Mouse (Mus musculus): ENCODE measurements at regions not wholly inside any gene's neighbourhood (a gene's known extent, or its start where the extent isn't known, plus 50 kb on each side); places are given as distances from the start of the nearest gene placed in this dataset.
A peak's percentile ranks its signal among the peaks of the same experiment; 100 is the strongest.
"Not testable (repeated sequence)": the region's sequence is repeated elsewhere in the genome, so short reads cannot be mapped to it uniquely, and the experiment has no call there.

GRCm38 (mm10) chrX:170809909-170810308, 137.5 kb downstream of the Asmt start:
- H3K4me1 ChIP-seq (ENCODE audit: control insufficient read depth); H3K27me3 ChIP-seq (ENCODE audit: control insufficient read depth); H3K4me3 ChIP-seq (replicated peaks); H3K36me3 ChIP-seq (ENCODE audit: control insufficient read depth): not testable (repeated sequence)
- peaks cover 16% of the 10 kb centered on the region for H3K9me3 ChIP-seq (ENCODE audit: control insufficient read depth, low read length)

DNA sequence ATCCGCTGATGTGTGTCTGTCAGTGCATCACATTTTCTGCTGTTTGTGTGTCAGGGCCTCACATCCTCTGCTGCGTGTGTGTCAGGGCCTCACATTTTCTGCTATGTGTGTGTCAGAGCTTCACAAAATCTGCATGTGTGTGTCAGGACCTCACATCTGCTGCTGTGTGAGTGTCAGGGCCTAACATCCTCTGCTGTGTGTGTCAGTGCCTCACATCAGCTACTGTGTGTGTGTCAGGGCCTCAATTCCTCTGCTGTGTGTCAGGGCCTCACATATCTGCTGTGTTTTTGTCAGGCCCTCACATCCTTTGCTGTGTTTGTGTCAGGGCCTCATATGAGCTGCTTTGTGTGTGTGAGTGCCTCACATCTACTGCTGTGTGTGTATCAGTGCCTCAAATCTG, 142.9 kb downstream of the Asmt start:
- Histone ChIP-seq H3K4me3 (replicated peaks) (no peak overlapping the region), H3K27me3 (ENCODE audit: control insufficient read depth) (no peaks in the 10 kb centered on the region; the same call in 1 of the 2 replicates), H3K9me3 (ENCODE audit: control insufficient read depth, low read length) (peaks cover 33% of the 10 kb centered on the region), H3K36me3 (ENCODE audit: control insufficient read depth) (no peaks in the 10 kb centered on the region), H3K4me1 (ENCODE audit: control insufficient read depth) (no peaks in the 10 kb centered on the region)
- 0 out of 3 replicates have a peak, but pooled peaks have one; percentile 34 for TF ChIP-seq TAL1 (IDR thresholded peaks at IDR 0.05; ENCODE audit: low read length)
- TF ChIP-seq GATA1 (IDR thresholded peaks at IDR 0.05; ENCODE audit: low read length), result no peak

DNA sequence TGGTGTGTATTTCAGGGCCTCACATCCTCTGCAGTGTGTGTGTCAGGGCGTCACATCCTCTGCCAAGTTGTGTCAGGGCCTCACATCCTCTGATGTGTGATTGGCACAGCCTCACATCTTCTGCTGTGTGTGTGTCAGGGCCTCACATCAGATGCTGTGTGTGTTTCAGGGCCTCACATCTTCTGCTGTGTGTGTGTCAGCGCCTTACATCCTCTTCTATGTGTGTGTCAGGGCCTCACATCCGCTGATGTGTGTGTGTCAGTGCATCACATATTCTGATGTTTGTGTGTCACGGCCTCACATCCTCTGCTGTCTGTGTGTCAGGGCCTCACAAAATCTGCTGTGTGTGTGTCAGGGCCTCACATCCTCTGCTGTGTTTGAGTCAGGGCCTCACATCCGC, 168.7 kb downstream of the Asmt start:
- H3K36me3 ChIP-seq (ENCODE audit: control insufficient read depth); H3K27me3 ChIP-seq (ENCODE audit: control insufficient read depth); H3K4me3 ChIP-seq (replicated peaks); H3K4me1 ChIP-seq (ENCODE audit: control insufficient read depth): not testable (repeated sequence)
- peaks cover 23% of the 10 kb centered on the region for H3K9me3 ChIP-seq (ENCODE audit: control insufficient read depth, low read length)

GRCm38 (mm10) chrX:170841551-170841950, 169.1 kb downstream of the Asmt start:
- H3K4me3 ChIP-seq (replicated peaks); H3K36me3 ChIP-seq (ENCODE audit: control insufficient read depth); H3K27me3 ChIP-seq (ENCODE audit: control insufficient read depth); H3K4me1 ChIP-seq (ENCODE audit: control insufficient read depth): not testable (repeated sequence)
- peaks cover 23% of the 10 kb centered on the region for H3K9me3 ChIP-seq (ENCODE audit: control insufficient read depth, low read length)

GRCm38 (mm10) chrX:170842878-170843465, 170.5 kb downstream of the Asmt start:
- not testable (repeated sequence) for H3K4me3 ChIP-seq (replicated peaks); H3K4me1 ChIP-seq (ENCODE audit: control insufficient read depth)

DNA sequence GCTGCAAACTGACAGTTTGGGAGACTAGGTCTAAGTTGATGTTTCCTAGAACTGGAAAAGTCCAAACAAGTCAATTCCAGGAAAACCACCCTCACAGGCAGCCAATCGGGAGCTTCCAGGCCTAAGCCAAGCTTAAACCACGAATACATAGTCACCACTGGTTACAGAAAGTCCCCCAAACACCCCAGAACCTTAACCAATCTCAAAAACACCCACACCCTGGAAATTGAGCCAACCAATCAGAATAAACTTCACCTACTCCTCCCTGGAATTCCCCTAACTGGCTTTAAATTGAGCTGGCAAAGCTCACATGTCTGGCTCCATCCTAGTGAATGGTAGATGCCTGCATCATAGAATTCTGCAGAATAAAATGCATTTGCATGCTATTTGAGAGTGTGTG, 204.2 kb downstream of the Asmt start:
- H3K9me3 ChIP-seq (ENCODE audit: control insufficient read depth, low read length); H3K4me3 ChIP-seq (replicated peaks); H3K36me3 ChIP-seq (ENCODE audit: control insufficient read depth); H3K4me1 ChIP-seq (ENCODE audit: control insufficient read depth); H3K27me3 ChIP-seq (ENCODE audit: control insufficient read depth): not testable (repeated sequence)

More at GRCm38 (mm10) chrX:170842878-170843465, 170.5 kb downstream of the Asmt start:
- H3K9me3 ChIP-seq (ENCODE audit: control insufficient read depth, low read length), result peaks cover 23% of the 10 kb centered on the region
- not testable (repeated sequence) for H3K27me3 ChIP-seq (ENCODE audit: control insufficient read depth); H3K36me3 ChIP-seq (ENCODE audit: control insufficient read depth)

DNA sequence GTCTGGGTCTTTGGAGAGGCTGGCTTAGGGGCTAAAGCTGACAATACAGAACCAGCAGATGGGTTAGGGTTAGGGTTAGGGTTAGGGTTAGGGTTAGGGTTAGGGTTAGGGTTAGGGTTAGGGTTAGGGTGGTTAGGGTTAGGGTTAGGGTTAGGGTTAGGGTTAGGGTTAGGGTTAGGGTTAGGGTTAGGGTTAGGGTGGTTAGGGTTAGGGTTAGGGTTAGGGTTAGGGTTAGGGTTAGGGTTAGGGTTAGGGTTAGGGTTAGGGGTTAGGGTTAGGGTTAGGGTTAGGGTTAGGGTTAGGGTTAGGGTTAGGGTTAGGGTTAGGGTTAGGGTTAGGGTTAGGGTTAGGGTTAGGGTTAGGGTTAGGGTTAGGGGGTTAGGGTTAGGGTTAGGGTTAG, 208.4 kb downstream of the Asmt start:
- H3K36me3 ChIP-seq (ENCODE audit: control insufficient read depth); H3K9me3 ChIP-seq (ENCODE audit: control insufficient read depth, low read length); H3K4me3 ChIP-seq (replicated peaks); H3K27me3 ChIP-seq (ENCODE audit: control insufficient read depth); H3K4me1 ChIP-seq (ENCODE audit: control insufficient read depth): not testable (repeated sequence)
